Mouse (Mus musculus) ES-E14 (cell line): Measurements from ENCODE around the gene Il21r. TPM values are rescaled to one million over a fixed set of nuclear protein-coding genes. Genes with fewer than 3 reads are reported as not detected.

ENCODE experiments used
- DNase-seq: peaks from one replicate; pipeline ENCODE4 v3.0.0-alpha.2; 2013; ENCODE audit warnings: low read depth, low spot score
- H3K27ac ChIP-seq: 2 replicates; pipeline ENCODE4 v1.5.1; 2012; ENCODE audit warnings: low read depth, mild to moderate bottlenecking, low read length, moderate library complexity, mixed read lengths; ENCODE audit not compliant: poor library complexity, insufficient read depth, severe bottlenecking
- H3K36me3 ChIP-seq: 2 replicates; pipeline ENCODE4 v1.6.1; 2012; ENCODE audit warnings: mild to moderate bottlenecking, low read length, moderate library complexity, mixed read lengths; ENCODE audit not compliant: control insufficient read depth, poor library complexity, insufficient read depth, severe bottlenecking
- H3K4me1 ChIP-seq, 2 experiments: fragments of 150-350 bp in 1 of 2; sonication (generic) in 1 of 2; 2 replicates each; pipeline ENCODE4 v1.6.1; 2012; ENCODE audit warnings: low read length in 2 of 2, mild to moderate bottlenecking in 1 of 2, mixed read lengths in 1 of 2; ENCODE audit not compliant: control insufficient read depth in 2 of 2, insufficient read depth in 2 of 2, poor library complexity in 1 of 2
- H3K4me3 ChIP-seq, 2 experiments: fragments of 150-350 bp in 1 of 2; sonication (generic) in 1 of 2; 2 replicates each; pipeline ENCODE4 v1.5.1; 2012; ENCODE audit warnings: low read length in 2 of 2, low read depth in 1 of 2, mild to moderate bottlenecking in 1 of 2, mixed read lengths in 1 of 2; ENCODE audit not compliant: insufficient read depth in 1 of 2, poor library complexity in 1 of 2, severe bottlenecking in 1 of 2
- H3K9ac ChIP-seq: 2 replicates; pipeline ENCODE4 v1.6.1; 2012; ENCODE audit warnings: low read depth, mild to moderate bottlenecking, low read length, mixed read lengths; ENCODE audit not compliant: poor library complexity, insufficient read depth, severe bottlenecking
- H3K9me3 ChIP-seq: fragments of 150-350 bp; sonication (generic); 2 replicates; pipeline ENCODE4 v1.6.1; 2012; ENCODE audit warnings: low read depth, mild to moderate bottlenecking, low read length; ENCODE audit not compliant: control insufficient read depth, insufficient read depth
- CHD2 ChIP-seq: IDR thresholded peaks from 2 replicates; pipeline ENCODE4 v1.6.1; 2014; ENCODE audit warnings: mild to moderate bottlenecking, low read depth, low read length, inconsistent platforms
- HCFC1 ChIP-seq: IDR thresholded peaks from 2 replicates; pipeline ENCODE4 v1.6.1; 2012; ENCODE audit warnings: low read length, inconsistent platforms, borderline replicate concordance; ENCODE audit not compliant: insufficient read depth
- MAFK ChIP-seq: IDR thresholded peaks from 2 replicates; pipeline ENCODE4 v1.6.1; 2014; ENCODE audit warnings: mild to moderate bottlenecking, low read depth, low read length, inconsistent platforms; ENCODE audit not compliant: insufficient read depth
- ZC3H11A ChIP-seq: IDR thresholded peaks from 2 replicates; pipeline ENCODE4 v1.6.1; 2012; ENCODE audit warnings: low read depth, mild to moderate bottlenecking, inconsistent platforms, low read length, borderline replicate concordance
- ZNF384 ChIP-seq: IDR thresholded peaks from 2 replicates; pipeline ENCODE4 v1.6.1; 2012; ENCODE audit warnings: low read depth, low read length, inconsistent platforms
- in situ Hi-C, 2 experiments: fragments of 600-800 bp; cut with MboI; formaldehyde crosslinking; loops; one replicate each; pipeline ENCODE4 v1.15.1; 2025; ENCODE audit warnings: low sequenced_read_pairs in 2 of 2, inconsistent platforms in 1 of 2; ENCODE audit not compliant: unreplicated experiment in 2 of 2
- total RNA-seq: library from RNA; depleted of rRNA; stranded (reverse); fragments of 300-350 nt; gene quantifications from 2 replicates; pipeline ENCODE4 v1.2.3, GENCODE M21; 2012

Il21r gene
- total RNA-seq, 1 experiment = 0.58 TPM

DNA sequence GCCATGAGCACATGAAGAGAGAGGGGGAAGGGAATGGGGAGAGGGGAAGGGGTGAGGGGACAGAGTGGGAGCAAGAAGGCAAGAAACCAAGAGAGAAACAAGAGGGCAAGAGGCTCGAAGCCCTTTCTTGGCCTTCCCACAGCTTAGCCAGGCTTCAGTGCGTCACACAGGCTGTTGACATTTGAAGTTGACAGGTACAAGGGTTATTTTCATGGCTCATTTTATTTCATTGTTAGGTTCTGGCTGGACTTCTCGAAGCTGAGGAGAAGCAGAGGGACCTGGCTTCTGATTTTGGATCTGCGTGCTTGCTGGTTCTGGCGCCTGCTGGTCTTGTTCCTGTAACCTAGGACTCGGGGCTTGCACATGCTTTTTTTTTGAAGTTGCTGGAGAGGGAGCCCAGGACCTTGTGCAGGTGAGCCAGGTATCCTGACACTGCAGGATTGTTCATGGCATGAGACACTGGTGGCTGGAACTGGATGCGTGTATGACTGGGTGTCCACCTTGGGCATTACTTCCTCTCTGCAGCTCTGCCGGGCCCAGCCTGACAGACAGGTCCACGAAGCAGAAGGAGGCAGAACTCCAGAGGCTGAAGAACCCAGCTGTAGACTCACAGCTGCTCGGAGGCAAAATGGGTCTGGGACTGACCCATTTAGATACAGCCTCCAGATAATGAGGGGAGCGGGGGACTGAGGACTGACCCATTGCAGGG is 38.8 kb upstream of the Il21r start:
- TF ChIP-seq ZNF384 = no peak
- no peak for TF ChIP-seq CHD2
- TF ChIP-seq MAFK = no peak
- no peak for TF ChIP-seq ZC3H11A
- no peak for TF ChIP-seq HCFC1

GRCm38 (mm10) chr7:125565516-125566285 is 37.5 kb upstream of the Il21r start:
- H3K4me1 ChIP-seq = no peaks in the 10 kb centered on the region
- H3K4me3 ChIP-seq = no peak overlapping the region
- DNase-seq = no peak
- no peak overlapping the region for H3K27ac ChIP-seq
- TF ChIP-seq MAFK = 0 out of 2 replicates have a peak, but pooled peaks have one; percentile 34
- no peak for TF ChIP-seq ZNF384
- H3K9me3 ChIP-seq = no peaks in the 10 kb centered on the region
- in situ Hi-C loops = no loop called here
- H3K36me3 ChIP-seq = no peaks in the 10 kb centered on the region
- no peak overlapping the region for H3K9ac ChIP-seq

More for the DNA sequence above, 38.8 kb upstream of the Il21r start:
- no peak overlapping the region for H3K9ac ChIP-seq
- H3K27ac ChIP-seq = no peak overlapping the region
- H3K4me3 ChIP-seq = no peak overlapping the region
- no peak for DNase-seq
- no peaks in the 10 kb centered on the region for H3K36me3 ChIP-seq
- in situ Hi-C loops = no loop called here
- H3K9me3 ChIP-seq = no peaks in the 10 kb centered on the region
- H3K4me1 ChIP-seq = no peaks in the 10 kb centered on the region

- no peak for DNase-seq
- no peaks in the 10 kb centered on the region for H3K36me3 ChIP-seq
- no peaks in the 10 kb centered on the region for H3K9me3 ChIP-seq
- in situ Hi-C loops = no loop called here
- no peaks in the 10 kb centered on the region for H3K4me1 ChIP-seq
- no peak overlapping the region for H3K9ac ChIP-seq
- H3K27ac ChIP-seq = no peak overlapping the region
- H3K4me3 ChIP-seq = no peak overlapping the region
- TF ChIP-seq HCFC1 = no peak
- no peak for TF ChIP-seq MAFK
- no peak for TF ChIP-seq ZNF384
- TF ChIP-seq ZC3H11A = no peak
- TF ChIP-seq CHD2 = no peak
These were observed 36.8 kb upstream of the Il21r start for GRCm38 (mm10) chr7:125566420-125566819.

- no peak for TF ChIP-seq CHD2
- no peak for TF ChIP-seq ZNF384
- no peak for TF ChIP-seq ZC3H11A
- TF ChIP-seq HCFC1 = no peak
- TF ChIP-seq MAFK = no peak
- H3K4me1 ChIP-seq = no peaks in the 10 kb centered on the region
- no peak overlapping the region for H3K4me3 ChIP-seq
- no peak overlapping the region for H3K9ac ChIP-seq
- H3K27ac ChIP-seq = no peak overlapping the region
- DNase-seq = no peak
- H3K36me3 ChIP-seq = no peaks in the 10 kb centered on the region
- in situ Hi-C loops = no loop called here
- no peaks in the 10 kb centered on the region for H3K9me3 ChIP-seq
These were observed 34.3 kb upstream of the Il21r start for GRCm38 (mm10) chr7:125568888-125569287.
